Mouse (Mus musculus): ENCODE results near the gene Psmd4. TPM values are rescaled to one million over a fixed set of nuclear protein-coding genes. Genes with fewer than 3 reads are reported as not detected.
A peak's percentile ranks its signal among the peaks of the same experiment; 100 is the strongest.
"Not testable (repeated sequence)": the region's sequence is repeated elsewhere in the genome, so short reads cannot be mapped to it uniquely, and the experiment has no call there.

The Psmd4 gene
- total RNA-seq (2017): 210 and 232 TPM in 2 replicates

- peak; percentile 98 for ATAC-seq (replicated peaks; ENCODE audit: low read depth, poor library complexity, severe bottlenecking)
Measured at GRCm38 (mm10) chr3:95042166-95042837, at the start of gene Psmd4. Gene Psmd4 (minus strand): TSS chr3:95042614.

DNA sequence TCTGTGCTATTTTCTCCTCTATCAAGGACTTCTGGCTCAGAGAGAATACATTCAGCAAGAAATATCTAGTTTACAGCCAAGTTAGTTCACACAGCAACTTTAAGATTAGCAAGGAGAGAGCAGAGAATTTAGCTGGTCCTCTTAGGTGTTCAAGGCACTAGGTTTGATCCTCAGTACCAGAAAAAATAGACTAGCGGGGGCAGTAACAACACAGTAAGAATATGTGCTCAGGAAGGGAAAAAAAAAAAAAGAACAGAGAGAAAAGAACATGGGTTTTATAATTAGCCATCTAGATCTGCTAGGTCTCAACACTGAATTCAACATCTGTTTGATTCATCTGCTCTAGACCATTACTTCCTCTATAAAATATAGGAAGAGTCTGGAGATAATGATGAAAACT, 45.7 kb upstream of the Psmd4 start:
- ATAC-seq (replicated peaks; ENCODE audit: low read depth, poor library complexity, severe bottlenecking): no peak

DNA sequence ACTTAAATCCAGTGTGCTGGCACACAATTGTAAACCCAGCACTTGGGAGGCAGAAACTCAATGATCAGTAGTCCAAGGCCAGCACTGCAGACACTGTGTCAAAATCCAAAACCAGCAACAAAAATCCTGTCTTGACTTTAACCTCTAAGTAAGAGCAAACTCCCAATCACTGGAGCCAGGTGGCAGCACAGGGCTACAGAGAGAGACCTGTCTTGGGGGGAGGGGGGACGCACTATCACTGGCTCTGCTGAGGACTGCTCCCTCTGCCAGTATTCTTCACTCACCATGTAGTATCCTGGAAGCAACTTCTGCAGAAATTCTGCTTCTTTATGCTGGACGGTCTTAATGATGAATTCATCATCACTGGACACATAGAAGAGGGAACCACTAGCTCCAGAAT, 29.2 kb upstream of the Psmd4 start:
- no peak for ATAC-seq (replicated peaks; ENCODE audit: low read depth, poor library complexity, severe bottlenecking)

GRCm38 (mm10) chr3:95066570-95066969, 24.2 kb upstream of the Psmd4 start:
- ATAC-seq (replicated peaks; ENCODE audit: low read depth, poor library complexity, severe bottlenecking): no peak

- ATAC-seq (replicated peaks; ENCODE audit: low read depth, poor library complexity, severe bottlenecking): no peak
Measured at GRCm38 (mm10) chr3:95066095-95066494, 23.7 kb upstream of the Psmd4 start.

GRCm38 (mm10) chr3:95065553-95065952, 23.1 kb upstream of the Psmd4 start:
- ATAC-seq (replicated peaks; ENCODE audit: low read depth, poor library complexity, severe bottlenecking): no peak

GRCm38 (mm10) chr3:95063741-95064140, 21.3 kb upstream of the Psmd4 start:
- no peak for ATAC-seq (replicated peaks; ENCODE audit: low read depth, poor library complexity, severe bottlenecking)

- ATAC-seq (replicated peaks; ENCODE audit: low read depth, poor library complexity, severe bottlenecking): no peak
Measured at GRCm38 (mm10) chr3:95058078-95058477, 15.7 kb upstream of the Psmd4 start.

GRCm38 (mm10) chr3:95056275-95056674, 13.9 kb upstream of the Psmd4 start:
- peak; percentile 28; the same call in 1 of the 2 replicates for ATAC-seq (replicated peaks; ENCODE audit: low read depth, poor library complexity, severe bottlenecking)

- ATAC-seq (replicated peaks; ENCODE audit: low read depth, poor library complexity, severe bottlenecking): peak; percentile 65
Measured at GRCm38 (mm10) chr3:95054481-95055260, 12.3 kb upstream of the Psmd4 start.

- peak; percentile 70 for ATAC-seq (replicated peaks; ENCODE audit: low read depth, poor library complexity, severe bottlenecking)
Measured at GRCm38 (mm10) chr3:95053701-95054100, 11.3 kb upstream of the Psmd4 start.

DNA sequence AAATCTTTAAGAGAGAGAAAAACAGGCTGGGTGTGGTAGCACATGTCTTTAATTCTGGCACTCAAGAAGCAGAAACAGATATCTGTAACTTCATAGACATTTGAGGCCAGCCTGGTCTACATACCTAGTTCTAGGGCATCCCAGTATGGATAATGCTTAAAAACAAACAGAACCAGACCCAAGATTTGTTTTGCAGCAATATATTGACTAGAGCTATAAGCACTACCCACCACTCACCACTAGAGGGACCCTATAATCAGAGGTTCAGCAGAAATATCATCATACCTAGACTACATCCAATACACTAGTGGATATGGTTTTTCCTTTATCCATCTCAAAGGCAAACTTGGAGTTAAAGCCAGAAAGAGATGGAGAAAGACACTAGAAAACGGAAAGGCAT, 10.5 kb upstream of the Psmd4 start:
- ATAC-seq (replicated peaks; ENCODE audit: low read depth, poor library complexity, severe bottlenecking): peak; percentile 59; the same call in 1 of the 2 replicates

DNA sequence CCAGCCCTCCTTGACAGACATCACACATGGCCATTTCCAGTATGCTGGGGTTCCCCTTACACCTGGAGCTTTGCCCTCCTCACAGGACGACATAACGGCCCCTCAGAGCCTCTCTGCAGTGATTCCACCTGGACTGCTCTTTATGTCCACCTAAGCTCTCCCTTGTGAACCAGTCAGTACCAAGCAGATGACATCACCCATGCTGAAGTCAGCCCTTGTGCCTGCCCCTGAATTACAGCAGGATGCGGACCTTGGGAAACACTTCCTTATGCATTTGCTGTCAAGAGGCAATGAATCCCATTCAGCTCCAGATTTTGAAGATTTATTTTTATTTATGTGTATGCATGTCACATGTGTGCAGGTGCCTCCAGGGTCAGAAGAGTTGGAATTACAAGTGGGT, 5.5 kb upstream of the Psmd4 start:
- ATAC-seq (replicated peaks; ENCODE audit: low read depth, poor library complexity, severe bottlenecking): no peak

GRCm38 (mm10) chr3:95046462-95047057, 4.1 kb upstream of the Psmd4 start:
- ATAC-seq (replicated peaks; ENCODE audit: low read depth, poor library complexity, severe bottlenecking): no peak

- no peak for ATAC-seq (replicated peaks; ENCODE audit: low read depth, poor library complexity, severe bottlenecking)
Measured at GRCm38 (mm10) chr3:95043251-95043650, 837 bp upstream of the Psmd4 start.

DNA sequence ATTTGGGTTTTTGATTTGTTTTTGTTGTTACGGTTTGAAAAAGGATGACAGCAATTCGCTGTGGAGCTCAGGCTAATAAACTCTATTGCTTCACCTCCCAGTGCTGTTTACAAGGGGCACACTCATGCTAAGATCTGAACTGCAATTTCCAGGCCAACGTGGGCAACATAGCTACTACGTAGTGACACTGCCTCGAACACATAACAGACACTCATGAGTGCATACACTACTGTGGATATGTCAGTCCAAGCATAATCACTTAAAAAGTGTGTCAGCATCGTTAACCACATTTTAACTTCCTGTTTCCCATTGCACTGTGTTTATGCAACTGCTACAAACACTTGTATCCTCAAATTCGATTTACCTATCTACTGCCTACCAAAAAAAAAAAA, 420 bp upstream of the Psmd4 start:
- peak; percentile 71 for ATAC-seq (replicated peaks; ENCODE audit: low read depth, poor library complexity, severe bottlenecking)

- no peak for ATAC-seq (replicated peaks; ENCODE audit: low read depth, poor library complexity, severe bottlenecking)
Measured at GRCm38 (mm10) chr3:95041625-95042024, 789 bp downstream of the Psmd4 start.

GRCm38 (mm10) chr3:95029953-95030352, 12.5 kb downstream of the Psmd4 start:
- peak; percentile 50; the same call in 1 of the 2 replicates for ATAC-seq (replicated peaks; ENCODE audit: low read depth, poor library complexity, severe bottlenecking)

DNA sequence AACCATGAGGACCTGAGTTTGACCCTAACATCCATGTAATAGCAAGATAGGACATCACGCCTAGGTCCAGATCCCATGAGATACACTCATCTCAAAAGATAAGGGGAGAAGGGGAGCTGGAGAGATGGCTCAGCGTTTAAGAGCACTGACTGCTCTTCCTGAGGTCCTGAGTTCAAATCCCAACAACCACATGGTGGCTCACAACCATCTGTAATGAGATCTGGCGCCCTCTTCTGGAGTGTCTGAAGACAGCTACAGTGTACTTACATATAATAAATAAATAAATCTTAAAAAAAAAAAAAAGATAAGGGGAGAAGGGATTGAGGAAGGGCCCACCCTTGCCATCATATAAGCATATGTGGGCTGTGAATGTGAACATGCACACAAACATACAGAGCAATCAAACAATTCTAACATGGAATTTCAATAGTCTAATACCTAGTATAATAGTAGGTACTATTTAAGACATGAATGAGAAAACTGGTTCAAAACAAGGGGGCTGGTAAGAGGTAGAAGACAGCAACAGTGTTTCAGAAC, 13.1 kb downstream of the Psmd4 start:
- not testable (repeated sequence) for ATAC-seq (replicated peaks; ENCODE audit: low read depth, poor library complexity, severe bottlenecking)

- ATAC-seq (replicated peaks; ENCODE audit: low read depth, poor library complexity, severe bottlenecking): no peak
Measured at GRCm38 (mm10) chr3:95028603-95029002, 13.8 kb downstream of the Psmd4 start.

DNA sequence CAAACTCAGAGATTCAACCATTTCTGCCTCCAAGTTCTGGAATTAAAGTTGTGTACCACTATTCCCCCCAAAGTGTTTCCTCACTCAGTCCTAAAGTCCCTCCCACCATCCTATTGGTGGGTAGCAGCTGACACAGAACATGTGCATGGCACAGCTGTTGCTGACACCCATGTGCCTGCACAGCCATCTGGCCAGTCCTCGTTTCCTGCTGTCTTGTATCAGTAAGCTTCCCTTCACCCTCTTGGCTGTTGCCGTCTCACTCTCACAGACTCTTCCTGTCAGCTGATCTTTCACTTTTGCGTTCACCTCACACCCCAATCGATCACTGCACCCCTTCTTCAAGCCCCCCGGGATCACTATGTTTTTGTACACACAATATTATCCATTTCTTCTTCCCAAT, 14.7 kb downstream of the Psmd4 start:
- peak; percentile 93 for ATAC-seq (replicated peaks; ENCODE audit: low read depth, poor library complexity, severe bottlenecking)
